Mouse (Mus musculus) small intestine, adult 2 months (tissue): ENCODE results near the gene Slfn5.
"Not testable (repeated sequence)": the region's sequence is repeated elsewhere in the genome, so short reads cannot be mapped to it uniquely, and the experiment has no call there.

Experiments used
- CTCF ChIP-seq: fragments of 200-500 bp; IDR thresholded peaks from 2 replicates; pipeline ENCODE4 v1.5.1; 2012; ENCODE audit warnings: low read depth, mild to moderate bottlenecking, control low read depth, inconsistent platforms, low read length, moderate library complexity, mixed read lengths; ENCODE audit not compliant: insufficient replicate concordance, insufficient read length; ENCODE audit errors: extremely low read depth
- POLR2A ChIP-seq: fragments of 200-500 bp; IDR thresholded peaks from 2 replicates; pipeline ENCODE4 v1.6.1; 2012; ENCODE audit warnings: low read depth, mild to moderate bottlenecking, control low read depth, inconsistent platforms, low read length, moderate library complexity

DNA sequence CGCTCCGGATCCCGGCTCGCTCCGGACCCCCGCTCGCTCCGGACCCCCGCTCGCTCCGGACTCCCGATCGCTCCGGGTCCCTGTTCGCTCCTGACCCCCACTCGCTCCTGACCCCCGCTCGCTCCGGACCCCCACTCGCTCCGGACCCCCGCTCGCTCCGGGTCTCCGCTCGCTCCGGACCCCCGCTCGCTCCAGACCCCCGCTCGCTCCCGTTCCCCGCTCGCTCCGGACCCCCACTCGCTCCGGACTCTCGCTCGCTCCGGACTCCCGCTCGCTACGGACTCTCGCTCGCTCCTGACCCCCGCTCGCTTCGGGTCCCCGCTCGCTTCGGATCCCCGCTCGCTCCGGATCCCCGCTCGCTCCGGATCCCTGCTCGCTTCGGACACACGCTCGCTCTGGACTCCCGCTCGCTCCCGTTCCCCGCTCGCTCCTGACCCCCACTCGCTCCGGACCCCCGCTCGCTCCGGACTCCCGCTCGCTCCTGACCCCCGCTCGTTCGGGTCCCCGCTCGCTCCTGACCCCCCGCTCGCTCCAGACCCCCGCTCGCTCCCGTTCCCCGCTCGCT is 20.7 kb upstream of the Slfn5 start:
- TF ChIP-seq POLR2A, CTCF: not testable (repeated sequence)
